Mouse (Mus musculus): Measurements from ENCODE around the gene Nap1l5. TPM values are rescaled to one million over a fixed set of nuclear protein-coding genes. Genes with fewer than 3 reads are reported as not detected.

Gene Nap1l5
- total and polyA plus RNA-seq, 3 experiments, result not detected

- Histone ChIP-seq H3K27me3 (replicated peaks) (no peaks in the 10 kb centered on the region), H3K36me3 (replicated peaks in 1 of 2; ENCODE audit: control insufficient read depth in 1 of 2, insufficient read depth in 1 of 2, low read length in 1 of 2) (no peaks in the 10 kb centered on the region), H3K27ac (ENCODE audit: insufficient read depth, low read depth) (no peak overlapping the region), H3K9me3 (replicated peaks; ENCODE audit: low read length) (no peaks in the 10 kb centered on the region), H3K4me3 (replicated peaks in 1 of 3; ENCODE audit: low read depth in 2 of 3, low read length in 2 of 3, poor library complexity in 1 of 3) (no peak overlapping the region), H3K9ac (ENCODE audit: insufficient read depth, low read depth) (no peak overlapping the region), H3K4me1 (ENCODE audit: control insufficient read depth in 1 of 2, insufficient read depth in 2 of 2) (peaks cover 18 to 49% of the 10 kb centered on the region in 2 experiments), H3K79me2 (replicated peaks; ENCODE audit: control insufficient read depth, extremely low read depth, insufficient read depth, poor library complexity, severe bottlenecking) (no peaks in the 10 kb centered on the region), H3K4me2 (ENCODE audit: insufficient read depth, low read depth, poor library complexity, severe bottlenecking) (no peak overlapping the region)
- dilution Hi-C loops (cut with MboI; ENCODE audit: extremely low pct_ligation_motif_present, extremely low pct_unique_long_range_greater_than_20kb, low sequenced_read_pairs) (no loop called here), in situ Hi-C loops (cut with MboI; ENCODE audit: low pct_ligation_motif_present, low pct_unique_long_range_greater_than_20kb, low sequenced_read_pairs) (no loop called here)
- no peak for TF ChIP-seq CHD1 (IDR thresholded peaks at IDR 0.05; ENCODE audit: low read depth, low read length)
- no peak for TF ChIP-seq JUN (IDR thresholded peaks at IDR 0.05; ENCODE audit: insufficient read depth, low read depth, low read length)
- no peak for TF ChIP-seq NELFE (IDR thresholded peaks at IDR 0.05; ENCODE audit: low read depth, low read length)
- no peak for TF ChIP-seq POLR2A (IDR thresholded peaks at IDR 0.05; ENCODE audit: low read depth, low read length)
- DNase-seq (ENCODE audit: extremely low read depth), result no peak
Observed at GRCm38 (mm10) chr6:58934144-58934543, 27.3 kb upstream of the Nap1l5 start.

- peak; percentile 33 for DNase-seq (ENCODE audit: extremely low read depth)
- no peak overlapping the region for H3K4me3 ChIP-seq (replicated peaks in 1 of 3; ENCODE audit: low read depth in 2 of 3, low read length in 2 of 3, poor library complexity in 1 of 3)
- no peaks in the 10 kb centered on the region for H3K9me3 ChIP-seq (replicated peaks; ENCODE audit: low read length)
- no peaks in the 10 kb centered on the region for H3K36me3 ChIP-seq (replicated peaks in 1 of 2; ENCODE audit: control insufficient read depth in 1 of 2, insufficient read depth in 1 of 2, low read length in 1 of 2)
- in situ Hi-C loops (cut with MboI; ENCODE audit: low pct_ligation_motif_present, low pct_unique_long_range_greater_than_20kb, low sequenced_read_pairs), result no loop called here
- H3K27me3 ChIP-seq (replicated peaks), result no peaks in the 10 kb centered on the region
- no peak overlapping the region for H3K9ac ChIP-seq (ENCODE audit: insufficient read depth, low read depth)
- TF ChIP-seq IRF4 (IDR thresholded peaks at IDR 0.05; ENCODE audit: low read depth, low read length) (peak; percentile 37; the same call in 1 of the 2 replicates), ZKSCAN1 (IDR thresholded peaks at IDR 0.05; ENCODE audit: borderline replicate concordance, low read depth, low read length) (no peak), JUND (conservative IDR thresholded peaks at IDR 0.05; ENCODE audit: low read depth, low read length) (0 out of 2 replicates have a peak, but pooled peaks have one; percentile 44)
- no peak overlapping the region for H3K4me2 ChIP-seq (ENCODE audit: insufficient read depth, low read depth, poor library complexity, severe bottlenecking)
- no peak overlapping the region for H3K27ac ChIP-seq (ENCODE audit: insufficient read depth, low read depth)
- peaks cover 18 to 49% of the 10 kb centered on the region in 2 experiments for H3K4me1 ChIP-seq (ENCODE audit: control insufficient read depth in 1 of 2, insufficient read depth in 2 of 2)
- dilution Hi-C loops (cut with MboI; ENCODE audit: extremely low pct_ligation_motif_present, extremely low pct_unique_long_range_greater_than_20kb, low sequenced_read_pairs), result no loop called here
- no peaks in the 10 kb centered on the region for H3K79me2 ChIP-seq (replicated peaks; ENCODE audit: control insufficient read depth, extremely low read depth, insufficient read depth, poor library complexity, severe bottlenecking)
Observed at GRCm38 (mm10) chr6:58933189-58933913, 26.5 kb upstream of the Nap1l5 start.

- peak overlapping the region; percentile 35; the same call in 1 of the 2 replicates for H3K9ac ChIP-seq (ENCODE audit: insufficient read depth, low read depth)
- H3K79me2 ChIP-seq (replicated peaks; ENCODE audit: control insufficient read depth, extremely low read depth, insufficient read depth, poor library complexity, severe bottlenecking), result no peaks in the 10 kb centered on the region
- H3K4me2 ChIP-seq (ENCODE audit: insufficient read depth, low read depth, poor library complexity, severe bottlenecking), result peak overlapping the region; percentile 34; the same call in 1 of the 2 replicates
- dilution Hi-C loops (cut with MboI; ENCODE audit: extremely low pct_ligation_motif_present, extremely low pct_unique_long_range_greater_than_20kb, low sequenced_read_pairs), result no loop called here
- H3K27ac ChIP-seq (ENCODE audit: insufficient read depth, low read depth), result peak overlapping the region; percentile 56; the same call in 1 of the 2 replicates
- H3K27me3 ChIP-seq (replicated peaks), result no peaks in the 10 kb centered on the region
- H3K4me1 ChIP-seq (ENCODE audit: control insufficient read depth in 1 of 2, insufficient read depth in 2 of 2), result peaks cover 18 to 49% of the 10 kb centered on the region in 2 experiments
- DNase-seq (ENCODE audit: extremely low read depth), result peak; percentile 47
- in situ Hi-C loops (cut with MboI; ENCODE audit: low pct_ligation_motif_present, low pct_unique_long_range_greater_than_20kb, low sequenced_read_pairs), result no loop called here
- TF ChIP-seq IRF4 (IDR thresholded peaks at IDR 0.05; ENCODE audit: low read depth, low read length) (peak; percentile 13; the same call in 1 of the 2 replicates), USF1 (IDR thresholded peaks at IDR 0.05; ENCODE audit: low read depth, low read length) (no peak), MAFK (IDR thresholded peaks at IDR 0.05; ENCODE audit: insufficient replicate concordance, low read length) (no peak), MXI1 (IDR thresholded peaks at IDR 0.05; ENCODE audit: low read depth, low read length) (no peak), POLR2AphosphoS2 (IDR thresholded peaks at IDR 0.05; ENCODE audit: low read depth, low read length) (no peak), ZMIZ1 (IDR thresholded peaks at IDR 0.05; ENCODE audit: low read depth, low read length) (no peak), ELF1 (IDR thresholded peaks at IDR 0.05; ENCODE audit: low read depth, low read length) (no peak), ZC3H11A (IDR thresholded peaks at IDR 0.05; ENCODE audit: low read depth, low read length) (no peak)
- H3K36me3 ChIP-seq (replicated peaks in 1 of 2; ENCODE audit: control insufficient read depth in 1 of 2, insufficient read depth in 1 of 2, low read length in 1 of 2), result no peaks in the 10 kb centered on the region
- no peak overlapping the region for H3K4me3 ChIP-seq (replicated peaks in 1 of 3; ENCODE audit: low read depth in 2 of 3, low read length in 2 of 3, poor library complexity in 1 of 3)
- no peaks in the 10 kb centered on the region for H3K9me3 ChIP-seq (replicated peaks; ENCODE audit: low read length)
Observed at GRCm38 (mm10) chr6:58932515-58933188, 25.8 kb upstream of the Nap1l5 start.

All from CH12.LX (cell line).